Mouse (Mus musculus) heart, postnatal 10 days (tissue): ENCODE data around the gene Apoc1. TPM values are rescaled to one million over a fixed set of nuclear protein-coding genes. Genes with fewer than 3 reads are reported as not detected.

Experiments
- DNase-seq, 2 experiments: peaks; one replicate each; pipeline ENCODE4 v3.0.0; 2021
- intact Hi-C: fragments of 180-260 bp; cut with DNase I; formaldehyde crosslinking; loops from one replicate; pipeline ENCODE4 v1.15.1; 2025
- total RNA-seq, 2 experiments: library from RNA; stranded (reverse); gene quantifications; 2 replicates each; pipeline ENCODE4 v1.2.3; 2021

Gene Apoc1
- total RNA-seq: 10 to 100 TPM in 1 of 2 experiments, 1 to 10 TPM in 1; 5.2 to 14.7 TPM

DNA sequence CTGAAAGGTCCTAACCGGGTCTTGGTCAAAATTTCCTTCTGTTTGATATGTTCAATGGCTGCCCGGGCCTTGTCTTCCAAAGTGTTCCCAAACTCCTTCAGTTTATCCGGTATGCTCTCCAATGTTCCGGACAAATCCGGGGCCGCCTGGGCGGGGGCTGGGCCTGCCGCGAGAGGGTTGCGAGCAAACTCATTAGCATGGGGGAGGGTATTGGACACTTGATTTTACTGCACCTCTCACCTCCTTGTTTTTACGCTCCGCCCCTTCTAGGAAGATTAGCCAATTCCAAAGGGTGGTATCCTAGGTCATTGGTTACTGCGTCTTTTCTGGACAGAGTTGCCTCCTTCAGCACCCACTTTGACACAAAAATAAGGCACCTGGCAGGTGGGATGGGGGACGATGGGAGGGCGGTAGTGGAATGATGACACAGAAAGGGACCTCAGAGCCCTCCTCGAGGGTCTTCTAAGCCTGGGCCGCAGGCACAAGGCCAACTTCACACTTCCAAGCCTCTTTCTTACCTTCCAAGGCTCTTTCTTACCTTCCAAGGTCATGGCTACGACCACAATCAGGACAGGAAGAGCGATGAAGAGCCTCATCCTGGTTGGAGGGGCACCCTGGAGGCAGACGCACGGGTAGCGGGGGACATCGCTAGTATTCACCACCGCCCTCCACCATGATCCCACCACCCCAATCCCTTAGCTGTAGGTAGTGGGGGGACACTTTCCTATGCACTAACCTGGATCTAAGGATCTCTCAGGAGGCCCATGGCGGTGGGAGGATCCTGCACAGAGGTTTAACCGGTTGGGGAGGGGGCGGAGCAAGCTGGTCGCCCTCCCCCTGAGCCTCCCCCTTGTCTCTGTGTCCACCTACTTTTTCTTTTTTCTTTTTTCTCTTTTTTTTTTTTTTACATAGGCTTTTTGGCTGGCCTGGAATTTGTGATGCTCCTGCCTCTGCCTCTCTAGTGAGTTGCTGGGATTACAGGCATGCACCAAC is at the start of gene Apoc1:
Gene Apoc1, minus strand, starts transcription at position 788 of the 993 bp plus-strand sequence.
- intact Hi-C loops: no loop called here

DNA sequence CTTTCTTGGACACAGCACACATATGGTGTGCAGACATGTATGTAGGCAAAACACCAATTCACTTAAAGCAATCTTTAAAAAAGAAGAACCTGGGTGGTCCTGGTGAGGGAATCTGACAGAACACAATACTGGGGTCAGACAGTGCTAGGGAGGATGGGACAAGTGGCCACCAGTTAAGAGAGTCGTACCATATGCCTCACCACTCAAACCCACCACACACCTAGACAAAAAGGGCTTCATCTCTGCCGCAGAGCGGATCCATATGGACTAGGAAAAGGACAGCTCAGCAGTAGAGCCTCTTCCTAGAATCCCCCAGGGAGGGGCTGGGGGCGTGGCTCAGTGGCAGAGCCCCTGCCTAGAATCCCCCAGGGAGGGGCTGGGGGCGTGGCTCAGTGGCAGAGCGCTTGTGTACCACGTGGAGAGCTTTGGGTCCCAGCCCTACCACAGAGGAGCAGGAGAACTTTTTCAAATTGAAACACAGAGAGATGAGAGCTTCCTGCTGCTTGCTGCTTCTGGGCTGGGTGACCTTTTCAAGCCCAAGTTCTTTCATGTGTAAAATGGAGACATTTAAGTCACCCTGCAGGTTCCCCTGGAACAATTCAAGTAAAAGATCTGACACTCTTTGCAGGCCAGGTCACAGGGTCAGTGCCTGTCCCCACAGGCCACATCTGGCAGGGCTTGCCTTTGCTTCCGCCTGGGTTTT is 49.0 kb upstream of the Apoc1 start:
- intact Hi-C loops: no loop called here
- peak in 1 of 2 experiments; percentile 48 for DNase-seq

More for the DNA sequence above, at the start of gene Apoc1:
- DNase-seq: no peak

DNA sequence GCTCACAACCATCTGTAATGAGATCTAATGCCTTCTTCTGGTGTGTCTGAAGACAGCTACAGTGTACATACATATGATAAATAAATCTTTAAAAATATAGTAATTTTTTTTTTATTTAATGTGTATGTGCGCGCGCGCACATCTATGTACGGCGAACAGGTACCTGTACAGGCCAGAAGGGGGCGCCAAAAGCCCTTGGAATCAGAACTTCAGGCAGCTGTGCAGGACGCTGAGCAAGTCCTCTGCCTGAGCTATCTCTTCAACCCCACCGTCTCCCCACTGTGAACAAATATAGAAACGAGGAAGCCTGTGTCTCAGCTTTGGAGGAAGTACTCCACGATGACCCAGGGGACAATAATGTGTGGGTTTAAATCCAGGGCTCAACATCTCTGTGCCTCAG is 47.8 kb upstream of the Apoc1 start:
- intact Hi-C loops: no loop called here
- no peak for DNase-seq

DNA sequence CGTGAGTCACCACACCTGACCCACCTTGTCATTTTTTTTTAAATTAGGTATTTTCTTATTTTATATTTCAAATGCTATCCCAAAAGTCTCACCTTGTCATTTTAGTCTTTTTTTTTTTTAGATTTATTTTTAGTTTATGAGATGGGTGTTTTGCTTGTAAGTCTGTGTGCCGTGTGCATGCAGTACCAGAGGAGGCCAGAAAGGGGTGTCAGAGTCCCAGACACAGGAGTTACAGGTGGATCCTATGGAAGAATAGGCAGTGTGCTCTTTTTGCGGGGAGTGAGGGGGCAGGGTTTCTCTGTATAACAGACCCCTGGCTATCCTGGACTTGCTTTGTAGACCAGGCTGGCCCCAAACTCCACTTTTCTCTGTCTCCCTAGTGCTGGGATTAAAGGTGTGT is 46.3 kb upstream of the Apoc1 start:
- DNase-seq: no peak
- intact Hi-C loops: loop anchor here (2.0 kb wide), 1 partner anchor 14 kb away; no protein-coding TSS in a partner anchor

DNA sequence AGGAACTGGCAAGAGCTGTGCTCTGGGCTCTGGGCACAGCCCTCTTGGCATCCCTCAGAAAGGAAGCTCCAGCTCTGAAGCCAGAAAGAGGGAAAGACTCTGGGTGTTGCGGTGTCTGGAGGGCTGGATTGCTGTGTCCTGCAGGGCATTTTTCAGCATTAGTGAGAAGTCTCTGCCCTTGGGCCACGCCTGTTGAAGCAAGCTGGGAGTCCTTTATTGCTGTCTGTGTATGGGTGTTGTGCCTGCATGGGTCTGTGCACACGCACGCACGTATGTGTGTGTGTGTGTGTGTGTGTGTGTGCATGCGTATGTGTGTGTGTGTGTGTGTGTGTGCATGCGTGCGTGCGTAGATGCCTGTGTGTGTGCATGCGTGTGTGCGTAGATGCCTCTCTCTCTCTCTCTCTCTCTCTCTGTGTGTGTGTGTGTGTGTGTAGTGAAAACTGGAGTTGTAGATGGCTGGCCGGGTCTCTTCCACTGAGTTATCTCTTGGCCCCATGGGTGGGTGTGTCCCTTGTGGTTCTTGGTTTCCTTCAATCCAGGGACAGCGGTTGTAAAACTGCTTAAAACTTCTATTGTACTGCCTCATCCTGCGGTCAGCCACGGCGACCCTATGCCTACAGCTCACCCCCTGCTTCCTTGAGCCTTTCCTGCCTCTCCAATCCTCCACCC is 44.1 kb upstream of the Apoc1 start:
- intact Hi-C loops: no loop called here
- no peak for DNase-seq

DNA sequence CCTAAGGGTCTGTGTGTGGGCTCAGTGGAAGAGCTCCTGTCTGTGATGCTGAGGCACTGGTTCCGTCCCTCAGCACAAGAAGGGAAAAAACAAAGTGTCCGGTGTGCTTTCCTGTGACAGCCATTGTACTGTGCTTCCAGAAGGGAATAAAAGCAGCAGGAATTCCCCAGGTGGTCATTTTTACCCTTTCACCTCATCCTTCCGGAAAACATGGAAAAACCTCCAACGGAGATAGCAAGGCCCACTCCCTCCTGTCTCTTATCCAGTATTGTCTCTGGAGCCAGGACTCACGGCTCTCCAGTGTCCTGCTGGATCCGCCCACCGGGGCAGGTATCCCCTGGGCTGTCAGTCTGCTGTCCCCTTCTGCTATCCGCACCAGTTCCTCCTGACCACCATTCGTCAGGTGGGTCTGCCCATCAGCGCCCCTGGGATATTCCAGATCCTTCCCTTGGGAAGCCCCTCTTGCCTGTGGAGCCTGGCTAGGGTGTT is 41.8 kb upstream of the Apoc1 start:
- intact Hi-C loops: no loop called here
- DNase-seq: no peak

DNA sequence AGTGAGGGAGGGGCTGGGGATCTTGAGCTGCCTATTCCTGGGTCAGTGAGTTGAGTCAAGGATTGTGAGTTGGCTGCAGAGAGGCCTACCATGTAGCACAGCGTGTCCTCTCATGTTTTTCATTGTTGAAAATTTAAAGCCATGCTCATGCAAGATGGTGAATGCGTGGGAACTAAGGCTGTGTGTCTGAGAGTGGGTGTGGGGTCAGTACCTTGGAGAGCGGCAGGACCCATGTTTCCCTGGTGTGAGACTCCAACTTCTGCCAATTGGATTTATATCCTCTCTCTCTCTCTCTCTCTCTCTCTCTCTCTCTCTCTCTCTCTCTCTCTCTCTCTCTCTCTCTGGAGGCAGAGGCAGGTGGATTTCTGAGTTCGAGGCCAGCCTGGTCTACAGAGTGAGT is 34.1 kb upstream of the Apoc1 start:
- intact Hi-C loops: no loop called here
- DNase-seq: no peak

DNA sequence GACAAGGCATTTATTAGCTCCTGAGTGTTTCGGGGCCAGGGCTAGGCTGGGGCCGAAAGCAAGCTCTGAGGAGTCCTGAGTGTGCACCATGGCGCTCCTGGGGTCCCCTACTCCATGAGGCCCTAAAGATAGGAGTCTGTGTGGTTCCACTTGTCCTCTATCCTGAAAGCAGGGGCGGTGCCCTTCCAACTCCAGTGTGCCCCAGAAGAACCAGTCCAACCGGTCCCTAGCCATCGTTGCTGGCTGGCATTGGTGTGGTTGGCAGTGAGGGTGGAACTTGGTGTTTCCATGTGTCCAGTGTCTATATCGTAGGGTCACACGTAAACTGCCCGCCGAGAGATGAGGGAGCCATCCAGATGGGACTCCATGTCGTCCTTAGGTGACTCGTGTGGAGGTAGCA is 31.7 kb upstream of the Apoc1 start:
- intact Hi-C loops: loop anchor here (2.0 kb wide), 1 partner anchor 15 kb away; no protein-coding TSS in a partner anchor
- DNase-seq: no peak

DNA sequence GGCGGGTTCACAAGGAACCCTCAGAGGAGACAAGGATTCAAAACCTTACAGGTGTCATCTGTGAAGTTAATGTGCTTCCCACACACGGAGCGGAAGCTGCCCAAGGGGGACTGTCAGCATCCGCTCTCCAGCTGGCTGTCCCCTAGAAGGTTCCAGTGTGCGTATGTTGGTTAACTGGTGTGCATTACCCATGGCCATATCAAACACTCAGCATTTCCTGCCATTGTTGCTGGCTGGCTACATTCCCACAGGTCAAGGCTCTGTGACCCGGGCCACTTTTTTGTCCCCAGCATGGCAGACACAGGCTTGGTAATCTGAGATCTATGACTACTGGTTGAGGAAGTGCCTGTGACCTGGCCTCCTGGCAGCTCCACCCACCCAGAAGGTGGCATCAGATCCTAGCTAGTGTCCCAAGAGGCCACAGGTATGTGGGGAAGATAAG is 30.3 kb upstream of the Apoc1 start:
- DNase-seq: peak; percentile 66 to 74
- intact Hi-C loops: no loop called here

DNA sequence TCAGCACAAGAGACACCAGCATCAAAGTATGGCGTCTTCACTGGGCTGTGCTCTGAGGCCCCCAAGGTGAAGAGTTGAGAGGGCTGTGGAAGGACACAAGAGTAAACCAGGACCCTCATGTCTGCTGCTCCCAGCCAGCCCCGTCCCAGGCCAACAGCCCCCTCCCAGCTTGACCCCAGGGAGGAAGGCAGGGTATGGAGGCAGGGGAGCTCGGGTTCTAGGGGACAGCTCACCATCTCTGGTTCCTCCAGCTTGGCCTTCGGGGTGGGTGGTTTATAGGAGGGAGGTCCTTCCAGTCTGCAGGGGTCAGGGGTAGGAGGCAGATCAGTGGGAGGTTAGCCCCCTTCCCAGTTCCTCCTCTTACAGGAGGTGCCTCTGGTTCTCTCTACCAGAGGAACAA is 26.7 kb upstream of the Apoc1 start:
- DNase-seq: no peak
- intact Hi-C loops: no loop called here

DNA sequence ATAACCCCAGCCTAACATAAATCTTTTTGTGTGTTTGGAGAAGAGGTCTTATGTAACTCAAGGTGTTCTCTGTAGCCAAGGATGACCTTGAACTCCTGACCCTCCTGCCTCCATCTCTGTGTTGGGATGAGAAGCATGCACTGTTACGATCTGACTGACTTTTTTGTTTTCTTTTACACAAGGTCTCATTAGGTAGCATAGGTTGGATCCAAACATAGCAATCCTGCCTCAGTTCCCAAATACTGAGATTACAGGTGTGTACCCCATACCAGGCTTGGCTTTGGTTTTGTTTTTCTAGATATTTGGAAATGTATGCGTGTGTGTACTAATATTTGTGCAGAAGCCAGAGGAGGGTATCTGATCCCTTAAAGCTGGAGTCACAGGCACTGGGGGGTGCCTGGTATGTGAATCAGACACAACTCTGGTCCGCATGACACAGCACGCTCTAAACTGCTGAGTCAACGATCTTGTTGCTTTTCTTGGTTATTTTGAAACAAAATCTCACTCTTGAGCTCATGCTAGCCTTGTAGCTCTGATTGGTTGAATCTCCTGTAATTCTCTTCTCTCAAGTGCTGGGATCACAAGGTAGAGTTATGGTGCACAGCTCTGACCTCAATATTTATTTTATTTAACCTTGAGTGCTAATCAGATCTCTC is 26.0 kb upstream of the Apoc1 start:
- DNase-seq: no peak
- intact Hi-C loops: no loop called here

DNA sequence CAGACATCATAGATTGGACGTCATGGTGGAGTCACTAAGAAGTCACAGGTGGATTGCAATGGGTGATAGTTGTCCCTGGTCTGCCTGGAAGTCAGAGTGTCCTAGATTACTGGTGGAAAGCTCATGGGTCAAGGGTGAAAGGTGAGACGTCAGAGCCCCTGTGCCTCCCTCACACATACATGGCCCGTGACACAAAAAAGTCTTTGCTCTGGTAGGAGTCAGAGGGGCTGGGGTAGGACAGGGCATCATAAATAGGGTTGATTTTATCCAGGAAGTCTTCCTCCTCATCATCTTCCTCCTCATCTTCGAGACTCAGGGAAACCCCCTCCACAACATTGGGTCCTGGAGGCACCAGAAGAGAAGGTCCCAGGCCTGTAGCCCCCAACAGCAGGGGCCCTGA is 24.9 kb upstream of the Apoc1 start:
- intact Hi-C loops: loop anchor here (2.0 kb wide), 1 partner anchor 31 kb away; no protein-coding TSS in a partner anchor
- DNase-seq: no peak

DNA sequence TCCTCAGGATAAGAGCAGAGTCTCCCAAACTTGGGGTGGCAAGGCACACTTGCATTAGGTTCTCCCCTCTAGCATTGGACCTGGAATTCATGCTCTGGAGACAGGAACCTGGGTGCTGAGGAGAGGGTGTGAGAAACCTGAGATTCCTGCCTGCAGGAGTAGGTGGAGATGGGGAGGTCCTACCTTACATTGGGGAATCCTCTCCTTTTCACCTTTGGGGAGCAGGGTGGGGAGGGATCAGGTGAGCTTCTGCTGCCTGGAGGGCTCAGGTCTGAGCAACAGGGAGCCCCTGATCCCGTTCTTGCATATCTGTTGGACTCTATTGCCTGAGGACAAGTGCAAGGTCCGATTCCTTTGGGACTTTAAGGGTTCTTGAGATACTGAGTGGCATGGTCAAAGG is 24.4 kb upstream of the Apoc1 start:
- DNase-seq: no peak
- intact Hi-C loops: loop anchor here (2.0 kb wide), 1 partner anchor 32 kb away; no protein-coding TSS in a partner anchor

DNA sequence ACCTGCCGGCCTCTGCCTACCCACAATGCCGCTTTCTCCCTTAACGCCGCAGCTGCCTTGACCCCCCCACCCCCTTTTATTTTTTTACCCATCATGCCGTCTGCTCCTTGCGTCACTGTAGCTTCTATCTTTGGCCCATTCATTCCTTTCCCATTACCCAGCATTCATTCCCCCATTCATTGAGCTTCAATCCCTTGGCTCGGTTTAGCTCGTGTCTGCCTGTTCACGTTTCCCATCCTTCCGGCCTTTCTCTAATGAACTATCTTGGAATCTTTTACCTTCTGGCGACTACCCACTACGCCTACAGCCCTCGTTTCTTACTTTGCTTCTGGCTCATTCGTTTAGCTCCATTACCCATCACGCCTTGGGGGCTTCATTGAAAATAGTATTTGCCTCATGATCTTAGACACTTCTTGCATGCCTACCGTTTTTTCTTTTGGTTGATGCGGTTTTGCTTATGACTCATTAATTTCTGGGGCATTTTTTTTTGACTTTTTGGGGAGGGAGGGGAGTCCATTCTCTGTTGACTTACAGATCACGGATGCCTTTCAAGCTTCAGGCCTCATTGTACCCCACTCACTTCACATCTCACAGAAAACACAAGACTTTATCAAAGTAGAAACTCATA is 23.7 kb upstream of the Apoc1 start:
- intact Hi-C loops: loop anchor here (2.0 kb wide), 1 partner anchor 33 kb away; no protein-coding TSS in a partner anchor

DNA sequence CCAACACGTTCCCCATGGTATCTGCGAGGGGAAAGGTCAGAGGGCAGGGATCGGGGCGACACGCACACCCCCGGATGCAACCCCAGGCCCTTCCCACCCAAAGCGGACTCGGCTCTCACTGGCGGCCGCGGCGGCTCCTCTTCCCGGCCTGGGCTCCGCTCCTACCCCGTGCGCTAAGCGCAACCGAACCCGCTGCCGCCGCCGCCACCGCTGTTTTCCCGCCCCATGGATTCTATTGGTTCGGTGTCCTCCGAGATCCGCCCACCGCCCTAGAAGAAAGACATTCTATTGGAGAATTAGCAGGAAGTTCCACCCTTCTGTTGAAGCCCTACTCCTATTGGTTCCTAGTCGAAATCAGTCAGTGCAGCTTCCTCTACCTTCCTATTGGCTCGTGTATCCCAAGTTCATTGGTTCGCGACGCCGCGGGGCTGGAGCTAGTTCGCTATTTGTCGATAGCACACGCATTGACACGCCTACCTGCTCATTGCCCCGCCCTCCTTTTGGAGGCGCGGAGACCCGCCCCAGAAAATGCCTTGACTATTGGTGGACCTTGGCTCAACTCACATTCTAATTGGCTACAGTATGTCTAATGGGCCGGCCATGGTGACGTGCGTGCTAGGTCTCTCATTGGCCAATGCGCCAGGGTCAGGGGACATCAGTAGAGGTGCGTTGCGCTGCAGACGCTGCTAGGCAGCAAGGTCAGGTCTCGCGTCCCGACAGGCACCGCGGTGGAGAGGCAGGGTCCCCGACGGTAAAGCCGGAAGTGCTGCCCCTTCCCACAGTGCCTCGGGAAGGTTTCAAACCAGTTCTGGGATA is 23.0 kb upstream of the Apoc1 start, which contains the start of gene Tomm40:
Gene Tomm40, minus strand, starts transcription at position 200 of the 816 bp plus-strand sequence.
- intact Hi-C loops: loop anchor here (2.0 kb wide), 1 partner anchor 33 kb away; no protein-coding TSS in a partner anchor
- peak; percentile 99 to 100 for DNase-seq

More for the DNA sequence above, 23.7 kb upstream of the Apoc1 start:
- DNase-seq: no peak

DNA sequence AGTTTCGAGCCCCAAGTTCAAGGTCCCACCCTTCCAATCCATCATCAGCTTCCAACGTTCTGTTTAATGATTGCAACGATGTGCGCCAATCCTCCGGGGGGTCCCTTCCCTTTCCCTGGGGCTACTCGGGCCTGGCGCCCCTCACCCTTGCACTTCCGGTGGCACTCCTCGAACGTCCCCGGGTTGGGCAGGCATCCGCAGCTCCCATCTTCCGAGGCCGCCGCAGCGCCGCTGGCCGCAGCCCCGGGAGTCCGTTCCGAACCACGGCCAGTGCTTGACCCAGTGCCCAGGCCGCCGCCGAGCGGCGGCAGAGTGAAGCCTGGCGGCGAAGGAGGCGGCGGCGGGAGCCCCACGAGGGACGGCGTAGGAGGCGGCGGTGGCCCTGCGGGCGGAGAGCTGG is 22.4 kb upstream of the Apoc1 start:
- no peak for DNase-seq
- intact Hi-C loops: no loop called here

DNA sequence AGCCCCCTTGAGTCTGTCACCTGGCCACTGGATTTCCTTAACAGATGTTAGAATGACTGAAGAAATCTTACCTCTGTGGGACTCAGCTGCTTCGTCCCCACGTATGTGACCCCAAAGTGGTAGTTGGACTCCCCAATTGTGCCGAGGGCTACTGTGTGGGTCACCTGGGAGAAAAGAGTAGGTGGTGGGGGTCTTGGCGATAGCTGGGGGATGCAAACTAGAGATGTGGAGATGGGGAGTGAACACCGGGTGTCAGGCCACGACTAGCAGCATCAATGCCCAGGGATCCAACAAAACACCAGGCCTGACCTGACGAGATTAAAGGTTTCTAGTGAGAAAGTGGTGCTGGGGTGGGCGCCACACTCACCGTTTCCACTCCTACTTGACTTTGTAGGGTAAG is 21.1 kb upstream of the Apoc1 start:
- intact Hi-C loops: loop anchor here (1.0 kb wide), 1 partner anchor 44 kb away; no protein-coding TSS in a partner anchor
- no peak for DNase-seq

DNA sequence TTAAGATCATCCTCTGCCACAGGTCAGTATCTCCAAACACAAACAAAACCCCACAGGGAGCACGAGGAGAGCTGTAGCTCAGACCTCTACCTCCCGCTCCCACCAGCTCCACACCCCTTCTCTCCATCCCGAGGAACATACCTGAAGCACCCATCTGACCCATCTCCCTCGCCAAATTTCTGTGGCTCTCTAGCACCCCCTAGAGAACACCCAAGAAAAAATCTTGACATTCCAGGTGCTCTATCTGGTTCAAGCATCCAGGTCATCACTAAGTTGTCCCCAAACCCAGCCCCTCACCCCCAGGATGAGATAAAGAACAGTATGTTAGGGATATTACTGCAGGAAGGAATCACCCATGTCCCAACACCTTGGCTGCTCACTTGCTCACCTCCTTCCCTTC is 20.7 kb upstream of the Apoc1 start:
- intact Hi-C loops: loop anchor here (1.0 kb wide), 1 partner anchor 44 kb away; no protein-coding TSS in a partner anchor
- peak in 1 of 2 experiments; percentile 48 for DNase-seq
